Mouse (Mus musculus) neural tube, embryonic 11.5 days (tissue): ENCODE measurements around the gene Pkm. TPM values are rescaled to one million over a fixed set of nuclear protein-coding genes. Genes with fewer than 3 reads are reported as not detected.

ENCODE experiments used
- ATAC-seq: fragments of 200-750 bp; cut with Nextera tagmentation; 2 replicates; pipeline ENCODE4 v1.8.0; 2017; ENCODE audit warnings: moderate number of reproducible peaks, mild to moderate bottlenecking, moderate TSS enrichment, moderate library complexity; ENCODE audit not compliant: insufficient read depth, low FRiP score, low TSS enrichment
- DNase-seq: peaks from one replicate; pipeline ENCODE4 v3.0.0-alpha.2; 2015; ENCODE audit warnings: low spot score
- H3K27ac ChIP-seq: fragments of 300-500 bp; sonication (generic); 2 replicates; pipeline ENCODE4 v1.5.1; 2014; ENCODE audit warnings: low read depth, mild to moderate bottlenecking, low read length
- H3K27me3 ChIP-seq: fragments of 300-500 bp; sonication (generic); 2 replicates; pipeline ENCODE4 v1.6.1; 2014; ENCODE audit warnings: mild to moderate bottlenecking, low read length, mixed read lengths; ENCODE audit not compliant: control insufficient read depth, insufficient read depth
- H3K36me3 ChIP-seq: fragments of 300-500 bp; sonication (generic); 2 replicates; pipeline ENCODE4 v1.6.1; 2014; ENCODE audit warnings: mild to moderate bottlenecking, low read length, moderate library complexity, mixed read lengths; ENCODE audit not compliant: control insufficient read depth, insufficient read depth
- H3K4me1 ChIP-seq: fragments of 300-500 bp; sonication (generic); 2 replicates; pipeline ENCODE4 v1.6.1; 2014; ENCODE audit warnings: low read length, mixed read lengths; ENCODE audit not compliant: control insufficient read depth, insufficient read depth
- H3K4me2 ChIP-seq: fragments of 300-500 bp; sonication (generic); 2 replicates; pipeline ENCODE4 v1.6.1; 2014; ENCODE audit warnings: low read depth, mild to moderate bottlenecking, moderate library complexity
- H3K4me3 ChIP-seq: fragments of 300-500 bp; sonication (generic); 2 replicates; pipeline ENCODE4 v1.5.1; 2014; ENCODE audit warnings: low read depth, low read length
- H3K9ac ChIP-seq: fragments of 300-500 bp; sonication (generic); 2 replicates; pipeline ENCODE4 v1.6.1; 2014; ENCODE audit warnings: mild to moderate bottlenecking, low read length
- H3K9me3 ChIP-seq: fragments of 300-500 bp; sonication (generic); 2 replicates; pipeline ENCODE4 v1.6.1; 2016; ENCODE audit warnings: low read length; ENCODE audit not compliant: control insufficient read depth
- WGBS: fragments of 180-500 bp; shearing (Covaris S2); extraction: QIAGEN DNeasy Blood & Tissue Kit; methylation state at CpG from one replicate; pipeline ENCODE4 v1.1.7; 2014; 5-methylcytosine and 5-hydroxymethylcytosine counted together
- polyA plus RNA-seq: library from polyadenylated mRNA; unstranded; fragments of >200 nt; fragmentation: Nextera tagmentation; extraction: Ambion mirVana; gene quantifications from 2 replicates; pipeline ENCODE4 v1.2.1, GENCODE M21; 2014

The Pkm gene
- polyA plus RNA-seq, 1 experiment from 2014 or later, result 2,202 TPM

DNA sequence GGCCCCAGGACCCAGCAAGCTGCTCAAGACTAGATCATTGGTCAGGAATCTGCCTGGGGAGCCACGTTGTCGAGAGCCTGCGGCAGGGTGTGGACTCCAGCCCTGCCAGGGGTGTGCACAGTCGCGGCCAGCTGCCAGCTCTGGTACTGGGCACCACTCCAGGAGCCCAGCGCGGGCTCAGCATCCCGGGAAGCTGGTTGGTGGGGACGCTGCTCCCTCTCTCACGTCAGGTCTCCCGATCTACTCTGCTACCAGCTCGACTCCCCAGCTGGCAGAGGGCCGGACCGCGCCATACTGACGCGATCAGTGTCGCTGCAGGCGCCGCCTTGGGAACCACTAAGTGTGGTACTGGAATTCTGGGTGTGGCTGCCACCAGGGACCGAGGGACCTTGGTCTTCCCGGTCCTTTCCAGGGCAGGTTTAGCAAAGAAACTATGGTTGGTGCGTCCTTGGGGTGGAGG lies 35.5 kb downstream of the Pkm start:
- Histone ChIP-seq H3K27me3 (no peaks in the 10 kb centered on the region), H3K4me2 (peak overlapping the region; percentile 48), H3K4me3 (peak overlapping the region; percentile 21), H3K27ac (no peak overlapping the region), H3K4me1 (no peaks in the 10 kb centered on the region), H3K9ac (peak overlapping the region; percentile 41), H3K36me3 (no peaks in the 10 kb centered on the region), H3K9me3 (no peaks in the 10 kb centered on the region)
- 3% methylated on average over 23 of the region's 23 CpGs for WGBS
- DNase-seq (peak; percentile 47), ATAC-seq (no peak)

GRCm38 (mm10) chr9:59692145-59692544 lies 36.0 kb downstream of the Pkm start:
- peak overlapping the region; percentile 21 for H3K4me3 ChIP-seq
- no peaks in the 10 kb centered on the region for H3K27me3 ChIP-seq
- H3K9me3 ChIP-seq, result no peaks in the 10 kb centered on the region
- H3K27ac ChIP-seq, result no peak overlapping the region
- DNase-seq (no peak), ATAC-seq (no peak)
- peak overlapping the region; percentile 41; the same call in 1 of the 2 replicates for H3K9ac ChIP-seq
- no peaks in the 10 kb centered on the region for H3K4me1 ChIP-seq
- WGBS, result 37% methylated on average over 9 of the region's 9 CpGs
- peak overlapping the region; percentile 48 for H3K4me2 ChIP-seq
- H3K36me3 ChIP-seq, result no peaks in the 10 kb centered on the region

DNA sequence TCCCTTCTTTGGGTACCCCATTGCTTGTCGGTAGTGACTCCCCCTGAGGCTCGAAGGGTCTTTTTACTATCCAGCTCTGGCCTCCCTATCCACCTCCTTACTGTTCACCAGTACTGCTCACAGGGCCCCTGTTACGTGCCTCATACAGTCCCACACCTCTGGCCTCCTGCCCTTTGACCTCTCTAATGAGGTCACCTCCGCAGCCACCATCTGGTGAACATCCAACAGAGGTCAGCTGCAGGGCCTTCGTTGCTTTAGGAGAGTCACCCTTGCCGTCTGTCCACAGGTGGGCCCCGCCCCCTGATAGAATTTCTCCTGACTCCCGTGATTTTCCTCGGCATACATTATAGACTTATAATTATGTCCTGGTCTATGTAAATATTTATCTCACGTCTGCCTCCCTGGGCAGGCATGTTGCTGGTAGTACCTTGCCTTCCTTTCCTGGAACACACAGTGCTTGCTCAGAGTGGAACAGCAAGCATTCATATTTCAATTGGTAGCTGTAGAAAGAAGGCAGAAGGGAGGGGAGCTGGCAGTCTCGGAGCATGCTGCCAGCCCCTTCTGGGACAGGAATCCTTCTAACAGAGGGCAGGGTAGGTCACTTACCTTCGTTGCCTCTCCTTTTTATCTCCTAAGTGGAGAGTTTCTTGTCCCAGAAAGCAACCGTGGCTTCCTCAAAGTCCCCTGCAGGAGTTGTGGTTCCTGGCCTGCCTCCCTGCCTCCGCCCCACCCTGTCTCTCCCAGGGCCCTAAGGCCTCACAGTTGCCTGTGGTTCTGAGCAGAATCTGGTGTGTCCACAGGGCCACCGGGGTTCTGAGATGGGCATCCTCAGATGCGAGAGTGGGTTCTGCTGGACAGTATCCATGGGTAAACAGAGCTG lies 38.6 kb downstream of the Pkm start:
- ATAC-seq (no peak), DNase-seq (no peak)
- Histone ChIP-seq H3K9ac (no peak overlapping the region), H3K27me3 (no peaks in the 10 kb centered on the region), H3K4me2 (no peak overlapping the region), H3K27ac (no peak overlapping the region), H3K36me3 (no peaks in the 10 kb centered on the region), H3K9me3 (no peaks in the 10 kb centered on the region), H3K4me3 (no peak overlapping the region), H3K4me1 (no peaks in the 10 kb centered on the region)
- WGBS, result 48% methylated on average over 16 of the region's 16 CpGs

DNA sequence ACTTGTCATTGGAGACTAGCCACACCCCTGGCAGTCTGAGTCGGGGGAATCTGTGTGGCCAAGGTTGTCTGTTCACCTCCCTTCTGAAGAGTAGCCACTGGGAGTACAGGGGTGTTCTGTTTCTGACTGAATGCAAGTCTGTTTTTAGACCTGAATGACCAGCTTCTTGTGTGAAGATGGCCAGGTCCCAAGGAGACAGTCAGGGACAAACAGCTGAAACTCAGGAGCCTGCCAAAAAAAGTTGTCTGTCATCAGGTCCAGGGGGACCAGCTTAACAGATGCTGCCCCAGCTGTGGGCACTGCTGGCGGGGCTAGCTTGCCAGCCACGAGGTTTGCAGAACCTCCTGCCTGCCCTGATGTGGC lies 39.3 kb downstream of the Pkm start:
- ATAC-seq (no peak), DNase-seq (no peak)
- Histone ChIP-seq H3K9ac (no peak overlapping the region), H3K36me3 (no peaks in the 10 kb centered on the region), H3K27me3 (no peaks in the 10 kb centered on the region), H3K4me1 (no peaks in the 10 kb centered on the region), H3K4me2 (no peak overlapping the region), H3K27ac (no peak overlapping the region), H3K9me3 (no peaks in the 10 kb centered on the region), H3K4me3 (no peak overlapping the region)
- WGBS, result 41% methylated on average over 3 of the region's 3 CpGs

- no peaks in the 10 kb centered on the region for H3K36me3 ChIP-seq
- no peak overlapping the region for H3K4me3 ChIP-seq
- no peak for DNase-seq
- H3K4me1 ChIP-seq, result no peaks in the 10 kb centered on the region
- H3K27me3 ChIP-seq, result no peaks in the 10 kb centered on the region
- no peak overlapping the region for H3K9ac ChIP-seq
- no peak overlapping the region for H3K27ac ChIP-seq
- H3K9me3 ChIP-seq, result no peaks in the 10 kb centered on the region
- no peak overlapping the region for H3K4me2 ChIP-seq
- 86% methylated on average over 3 of the region's 3 CpGs for WGBS
- no peak for ATAC-seq
Observed at GRCm38 (mm10) chr9:59696381-59696780, 40.2 kb downstream of the Pkm start.

DNA sequence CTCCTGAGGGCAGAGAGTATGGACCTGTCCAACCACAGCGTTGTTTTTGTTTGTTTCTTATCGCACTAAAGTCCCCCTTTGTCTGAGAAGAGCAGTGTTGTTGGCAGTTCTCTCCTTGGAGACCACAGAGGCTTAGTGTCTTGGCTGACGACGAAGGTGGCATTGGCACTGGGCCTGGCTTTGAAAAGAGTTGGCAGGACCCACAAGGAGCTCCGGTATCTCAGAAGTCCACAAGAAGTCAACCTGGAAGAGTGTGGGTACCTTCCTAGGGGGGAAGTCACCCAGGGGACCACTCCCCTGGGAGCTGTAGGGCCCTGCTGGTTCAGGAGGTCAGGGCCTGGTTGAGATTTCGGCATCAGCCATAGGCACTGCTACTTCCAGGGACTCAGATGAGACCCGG lies 44.9 kb downstream of the Pkm start:
- H3K4me2 ChIP-seq, result no peak overlapping the region
- no peaks in the 10 kb centered on the region for H3K4me1 ChIP-seq
- no peak overlapping the region for H3K9ac ChIP-seq
- no peaks in the 10 kb centered on the region for H3K36me3 ChIP-seq
- ATAC-seq, result no peak
- no peak for DNase-seq
- no peak overlapping the region for H3K4me3 ChIP-seq
- no peaks in the 10 kb centered on the region for H3K9me3 ChIP-seq
- WGBS, result 87% methylated on average over 7 of the region's 7 CpGs
- no peak overlapping the region for H3K27ac ChIP-seq
- H3K27me3 ChIP-seq, result no peaks in the 10 kb centered on the region

DNA sequence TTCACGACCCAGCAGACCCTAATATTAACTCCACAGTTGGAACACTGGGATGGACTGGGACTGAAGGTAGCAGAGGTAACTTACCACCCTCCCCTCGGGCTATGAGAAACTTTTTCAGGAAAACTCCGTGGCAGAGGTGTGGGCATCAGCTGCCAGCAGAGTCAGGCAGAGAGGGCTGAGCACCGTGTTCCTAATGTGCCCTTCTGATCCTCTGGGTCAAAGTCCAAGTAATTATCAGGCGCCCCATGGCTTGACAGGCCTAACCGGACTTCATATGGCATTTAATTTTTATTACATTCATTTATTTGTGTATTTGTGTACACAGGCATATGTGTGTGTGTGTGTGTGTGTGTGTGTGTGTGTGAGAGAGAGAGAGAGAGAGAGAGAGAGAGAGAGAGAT lies 46.9 kb downstream of the Pkm start:
- WGBS, result 70% methylated on average over 6 of the region's 6 CpGs
- ATAC-seq, result no peak

DNA sequence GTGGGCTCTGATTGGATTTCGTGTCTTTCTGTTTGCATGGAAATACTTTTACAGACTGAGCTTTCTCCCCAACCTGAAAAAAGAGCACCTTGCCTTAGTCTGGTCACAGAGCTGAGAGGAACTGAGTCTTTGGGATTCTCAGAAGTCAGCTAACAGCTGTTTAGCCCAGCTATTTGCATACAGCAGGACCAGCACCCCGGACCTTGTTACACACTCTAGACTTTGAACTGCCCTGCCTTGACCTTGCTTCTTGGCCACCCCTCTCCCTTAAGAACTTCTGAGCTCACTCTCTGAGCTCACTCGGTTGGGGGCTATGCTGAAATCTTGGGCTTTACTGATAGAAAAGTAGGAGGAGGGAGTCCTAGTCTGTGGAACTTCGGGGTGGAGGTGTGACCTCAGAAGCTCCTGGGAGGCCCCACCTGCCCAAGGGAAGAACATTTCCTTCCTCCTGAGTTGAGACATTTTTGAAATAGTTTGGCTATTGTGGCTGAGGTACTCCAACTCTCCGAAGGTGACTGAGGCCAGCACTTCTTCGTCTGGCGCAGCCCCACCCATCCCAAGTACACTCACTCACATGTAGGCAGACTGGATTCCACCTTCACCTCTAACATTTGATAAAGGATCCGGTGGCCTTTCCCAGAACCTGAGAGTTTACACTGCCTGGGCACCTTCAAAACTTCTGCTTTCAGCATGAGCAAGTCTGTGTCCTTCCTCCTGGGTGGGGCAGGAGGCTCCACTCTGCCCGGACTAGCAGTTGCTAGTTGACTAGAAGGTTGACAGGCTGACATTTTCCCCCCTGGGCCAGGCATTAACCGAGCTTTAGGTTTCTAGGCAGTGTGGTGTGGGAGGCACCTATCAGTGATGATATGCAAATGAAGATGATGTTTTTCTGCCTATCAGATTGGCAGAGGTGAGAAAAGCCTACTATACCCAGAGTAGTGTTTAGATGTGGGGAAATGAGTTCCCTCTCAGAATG lies 51.0 kb downstream of the Pkm start:
- DNase-seq, result no peak
- Histone ChIP-seq H3K4me2 (no peak overlapping the region), H3K4me3 (no peak overlapping the region), H3K27ac (no peak overlapping the region), H3K27me3 (no peaks in the 10 kb centered on the region), H3K36me3 (no peaks in the 10 kb centered on the region), H3K9me3 (no peaks in the 10 kb centered on the region), H3K4me1 (no peaks in the 10 kb centered on the region), H3K9ac (no peak overlapping the region)
- ATAC-seq, result no peak
- WGBS, result 68% methylated on average over 10 of the region's 10 CpGs

More for the DNA sequence above, 46.9 kb downstream of the Pkm start:
- no peaks in the 10 kb centered on the region for H3K9me3 ChIP-seq
- no peak overlapping the region for H3K4me2 ChIP-seq
- H3K4me1 ChIP-seq, result no peaks in the 10 kb centered on the region
- H3K27me3 ChIP-seq, result no peaks in the 10 kb centered on the region
- no peak overlapping the region for H3K4me3 ChIP-seq
- no peaks in the 10 kb centered on the region for H3K36me3 ChIP-seq
- no peak overlapping the region for H3K9ac ChIP-seq
- no peak overlapping the region for H3K27ac ChIP-seq
- DNase-seq, result no peak
